Comparison of ENCODE assay signal across 9 mouse cellular contexts in the genomic region with DNA sequence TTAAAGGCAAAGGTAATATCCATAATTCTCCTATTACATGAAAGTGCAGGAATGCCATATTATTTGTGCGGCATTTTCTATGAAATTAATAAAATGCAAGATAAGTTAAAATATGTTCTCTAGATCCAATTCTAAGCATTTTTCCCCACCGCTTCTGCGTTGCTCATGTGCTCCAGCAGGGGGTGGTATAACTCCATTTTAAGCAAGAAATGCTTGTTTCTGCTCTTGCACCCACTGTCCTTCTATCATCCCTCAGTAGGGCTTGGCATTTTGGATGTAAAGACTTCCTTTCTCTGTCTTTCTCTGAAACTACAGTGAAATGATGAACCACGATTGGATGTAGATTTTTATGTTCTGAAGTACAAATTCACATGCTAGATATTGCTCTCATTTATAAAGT. TPM values are rescaled to one million over a fixed set of nuclear protein-coding genes. Genes with fewer than 3 reads are reported as not detected.
DNase-seq lines count a peak whose midpoint lies in the region; ATAC-seq and TF ChIP-seq lines count a peak whose summit lies in the region.
"Had no signal": no experiment of that assay in that cellular context is flagged by ENCODE, and none has a peak within 500 bp of the region (broad histone marks: within the 10 kb centered on the region; RNA-seq: fewer than 3 reads in every experiment).

No protein-coding gene starts in this region.

- H3K9me3 ChIP-seq in heart, embryonic 12.5 days (replicated peaks): no peaks in the 10 kb centered on the region
- peaks cover 77% of the 10 kb centered on the region for H3K9me3 ChIP-seq in CH12.LX (replicated peaks; ENCODE audit: low read length)
- no peaks in the 10 kb centered on the region for H3K9me3 ChIP-seq in midbrain, embryonic 10.5 days (replicated peaks)
- H3K9me3 ChIP-seq: limb, embryonic 15.5 days had no signal

- dilution Hi-C loops in CH12.LX (cut with MboI; ENCODE audit: extremely low pct_ligation_motif_present, extremely low pct_unique_long_range_greater_than_20kb, low sequenced_read_pairs): no loop called here

- no peak overlapping the region for H3K4me3 ChIP-seq in heart, embryonic 12.5 days
- H3K4me3 ChIP-seq in CH12.LX (replicated peaks in 1 of 3; ENCODE audit: low read depth in 2 of 3, low read length in 2 of 3, poor library complexity in 1 of 3): no peak overlapping the region
- peak overlapping the region; percentile 79 for H3K4me3 ChIP-seq in layer of hippocampus, adult 2 months
- H3K4me3 ChIP-seq in midbrain, embryonic 10.5 days: peak overlapping the region; percentile 67; the same call in 1 of the 2 replicates
- H3K4me3 ChIP-seq: limb, embryonic 15.5 days had no signal

- H3K9ac ChIP-seq in heart, embryonic 12.5 days: no peak overlapping the region
- H3K9ac ChIP-seq in CH12.LX (ENCODE audit: insufficient read depth, low read depth): no peak overlapping the region
- H3K9ac ChIP-seq: limb, embryonic 15.5 days had no signal

- no peaks in the 10 kb centered on the region for H3K27me3 ChIP-seq in heart, embryonic 12.5 days (replicated peaks)
- H3K27me3 ChIP-seq in CH12.LX (replicated peaks): no peaks in the 10 kb centered on the region
- no peaks in the 10 kb centered on the region for H3K27me3 ChIP-seq in midbrain, embryonic 10.5 days (ENCODE audit: low read depth, poor library complexity, severe bottlenecking)
- H3K27me3 ChIP-seq: limb, embryonic 15.5 days had no signal

- 9% methylated on average over 4 of the region's 4 CpGs for WGBS in heart, embryonic 12.5 days
- 9% methylated on average over 4 of the region's 4 CpGs for WGBS in midbrain, embryonic 10.5 days

- no peaks in the 10 kb centered on the region for H3K79me2 ChIP-seq in CH12.LX (replicated peaks; ENCODE audit: control insufficient read depth, extremely low read depth, insufficient read depth, poor library complexity, severe bottlenecking)

- peak; percentile 14 for TF ChIP-seq RAD21 in CH12.LX (IDR thresholded peaks at IDR 0.05; ENCODE audit: low read depth, low read length)

- TF ChIP-seq POLR2A in CH12.LX (IDR thresholded peaks at IDR 0.05; ENCODE audit: low read depth, low read length): no peak

- DNase-seq in heart, adult 18-20 months: peak; percentile 3 to 47
- DNase-seq in CH12.LX (ENCODE audit: extremely low read depth): no peak
- peak; percentile 85 for DNase-seq in cerebellum, adult 9-10 months
- DNase-seq in forelimb bud, embryonic 11.5 days (ENCODE audit: low read depth, low spot score): peak; percentile 72
- DNase-seq in layer of hippocampus, adult 2 months (ENCODE audit: low spot score in 2 of 2): peak; percentile 82 to 85
- DNase-seq in midbrain, embryonic 10.5 days (ENCODE audit: low spot score): peak; percentile 51

- no peak overlapping the region for H3K27ac ChIP-seq in heart, embryonic 12.5 days (ENCODE audit: poor library complexity, severe bottlenecking)
- no peak overlapping the region for H3K27ac ChIP-seq in CH12.LX (ENCODE audit: insufficient read depth, low read depth)
- H3K27ac ChIP-seq in layer of hippocampus, adult 2 months: peak overlapping the region; percentile 90
- no peak overlapping the region for H3K27ac ChIP-seq in midbrain, embryonic 10.5 days (replicated peaks)
- H3K27ac ChIP-seq: limb, embryonic 15.5 days had no signal

- no peaks in the 10 kb centered on the region for H3K36me3 ChIP-seq in heart, embryonic 12.5 days
- H3K36me3 ChIP-seq in CH12.LX (replicated peaks in 1 of 2; ENCODE audit: control insufficient read depth in 1 of 2, insufficient read depth in 1 of 2, low read length in 1 of 2): no peaks in the 10 kb centered on the region
- no peaks in the 10 kb centered on the region for H3K36me3 ChIP-seq in midbrain, embryonic 10.5 days
- H3K36me3 ChIP-seq: limb, embryonic 15.5 days had no signal

- TF ChIP-seq CTCF in CH12.LX (conservative IDR thresholded peaks at IDR 0.05 in 1 of 2, IDR thresholded peaks at IDR 0.05 in 1 of 2; ENCODE audit: low read depth in 2 of 2, low read length in 2 of 2): 0 out of 4 replicates have a peak, but pooled peaks of 1 of the 2 experiments have one; percentile 28
- peak; percentile 97 for TF ChIP-seq CTCF in layer of hippocampus, adult 2 months (conservative IDR thresholded peaks at IDR 0.05)

- in situ Hi-C loops in CH12.LX (cut with MboI; ENCODE audit: low pct_ligation_motif_present, low pct_unique_long_range_greater_than_20kb, low sequenced_read_pairs): no loop called here

- no peak for TF ChIP-seq EP300 in CH12.LX (IDR thresholded peaks at IDR 0.05; ENCODE audit: low read length)

- no peak for ATAC-seq in heart, embryonic 12.5 days (ENCODE audit: insufficient number of reproducible peaks, low FRiP score)
- ATAC-seq in inflammation-experienced regulatory T-cells, adult 6 months: no peak

- peaks cover 4% of the 10 kb centered on the region; the same call in 1 of the 2 replicates for H3K4me1 ChIP-seq in heart, embryonic 12.5 days (replicated peaks)
- H3K4me1 ChIP-seq in CH12.LX (ENCODE audit: control insufficient read depth in 1 of 2, insufficient read depth in 2 of 2): no peaks in the 10 kb centered on the region
- H3K4me1 ChIP-seq in midbrain, embryonic 10.5 days: peaks cover 9% of the 10 kb centered on the region

- H3K4me2 ChIP-seq in heart, embryonic 12.5 days: no peak overlapping the region
- H3K4me2 ChIP-seq in CH12.LX (ENCODE audit: insufficient read depth, low read depth, poor library complexity, severe bottlenecking): no peak overlapping the region
- H3K4me2 ChIP-seq: limb, embryonic 15.5 days had no signal

TF ChIP-seq in CH12.LX, 34 proteins besides CTCF, POLR2A, EP300 and RAD21:
- no peak for TF ChIP-seq SMC3 (IDR thresholded peaks at IDR 0.05; ENCODE audit: low read depth, low read length)
- TF ChIP-seq KAT2A (IDR thresholded peaks at IDR 0.05; ENCODE audit: insufficient replicate concordance, low read length): no peak
- no peak for TF ChIP-seq JUN (IDR thresholded peaks at IDR 0.05; ENCODE audit: insufficient read depth, low read depth, low read length)
- TF ChIP-seq RCOR1 (conservative IDR thresholded peaks at IDR 0.05; ENCODE audit: low read depth, low read length): no peak
- TF ChIP-seq ELF1 (IDR thresholded peaks at IDR 0.05; ENCODE audit: low read depth, low read length): no peak
- TF ChIP-seq NELFE (IDR thresholded peaks at IDR 0.05; ENCODE audit: low read depth, low read length): no peak
- no peak for TF ChIP-seq BHLHE40 (IDR thresholded peaks at IDR 0.05; ENCODE audit: low read depth, low read length)
- no peak for TF ChIP-seq JUND (conservative IDR thresholded peaks at IDR 0.05; ENCODE audit: low read depth, low read length)
- no peak for TF ChIP-seq MEF2A (IDR thresholded peaks at IDR 0.05; ENCODE audit: borderline replicate concordance, low read depth, low read length)
- no peak for TF ChIP-seq IRF4 (IDR thresholded peaks at IDR 0.05; ENCODE audit: low read depth, low read length)

RNA-seq across cellular contexts. Expression of gene Ncam2, which starts 1.5 kb away (rescaled TPM):
- under 1 TPM in 1 of 2 experiments, not detected in 1; 0.10 TPM for total RNA-seq in heart, adult 18-20 months (2021)
- polyA plus RNA-seq in heart, embryonic 12.5 days (2016; fragmentation: Nextera tagmentation; extraction: Ambion mirVana): 0.04 TPM in 1 of 2 replicates, not detected in the other
- total RNA-seq in CH12.LX (2012; rRNA removed) (not detected in 2 replicates), CH12.LX (2014; rRNA removed) (not detected in 2 replicates)
- not detected in 2 replicates for polyA plus RNA-seq in CH12.LX (2012; ENCODE audit: insufficient read length, low read depth)
- 10 to 100 TPM; 51.3 to 51.4 TPM for total RNA-seq in layer of hippocampus, adult 2 months (2021)
- polyA plus RNA-seq in midbrain, embryonic 10.5 days (2016; fragmentation: Nextera tagmentation; extraction: Ambion mirVana): 1.3 and 2.4 TPM in 2 replicates
- not detected for polyA plus RNA-seq in inflammation-experienced regulatory T-cells, adult 6 months (2017; shearing (Covaris generic))

Comparison
In these comparisons a context has a peak if more than half of its experiments do, and no peak if none do; other contexts are left out.
1. H3K4me3 ChIP-seq: peak in layer of hippocampus, adult 2 months (single experiment) and midbrain, embryonic 10.5 days (single experiment); none in heart, embryonic 12.5 days (single experiment) and CH12.LX (0 of 3).